Mouse (Mus musculus) small intestine, adult 2 months (tissue): Measurements from ENCODE around the gene Trappc3. TPM values are rescaled to one million over a fixed set of nuclear protein-coding genes. Genes with fewer than 3 reads are reported as not detected.

Experiments used
- H3K27ac ChIP-seq: fragments of 200-500 bp; 2 replicates; pipeline ENCODE4 v1.5.1; 2012; ENCODE audit warnings: low read depth, low read length, control low read depth, inconsistent platforms; ENCODE audit not compliant: insufficient read depth
- H3K27me3 ChIP-seq: fragments of 200-500 bp; 2 replicates; pipeline ENCODE4 v1.6.1; 2012; ENCODE audit warnings: mild to moderate bottlenecking, moderate library complexity, low read length, inconsistent platforms; ENCODE audit not compliant: control insufficient read depth, insufficient read depth
- H3K36me3 ChIP-seq: fragments of 200-500 bp; 2 replicates; pipeline ENCODE4 v1.6.1; 2012; ENCODE audit warnings: mild to moderate bottlenecking, low read length, control low read depth, inconsistent platforms; ENCODE audit not compliant: control insufficient read depth, insufficient read depth
- H3K4me1 ChIP-seq: fragments of 200-500 bp; 2 replicates; pipeline ENCODE4 v1.6.1; 2012; ENCODE audit warnings: low read length, inconsistent platforms, mixed read lengths; ENCODE audit not compliant: control insufficient read depth, insufficient read depth, insufficient read length
- H3K4me3 ChIP-seq: fragments of 200-500 bp; 2 replicates; pipeline ENCODE4 v1.5.1; 2012; ENCODE audit warnings: low read depth, mild to moderate bottlenecking, control low read depth, inconsistent platforms, low read length, moderate library complexity
- CTCF ChIP-seq: fragments of 200-500 bp; IDR thresholded peaks from 2 replicates; pipeline ENCODE4 v1.5.1; 2012; ENCODE audit warnings: low read depth, mild to moderate bottlenecking, control low read depth, inconsistent platforms, low read length, moderate library complexity, mixed read lengths; ENCODE audit not compliant: insufficient replicate concordance, insufficient read length; ENCODE audit errors: extremely low read depth
- POLR2A ChIP-seq: fragments of 200-500 bp; IDR thresholded peaks from 2 replicates; pipeline ENCODE4 v1.6.1; 2012; ENCODE audit warnings: low read depth, mild to moderate bottlenecking, control low read depth, inconsistent platforms, low read length, moderate library complexity
- WGBS: fragments of 180-500 bp; shearing (Covaris S2); methylation state at CpG from one replicate; pipeline ENCODE4 v1.1.7; 2018; 5-methylcytosine and 5-hydroxymethylcytosine counted together
- polyA plus RNA-seq: library from polyadenylated mRNA; depleted of rRNA; stranded (reverse); fragments of >200 nt; gene quantifications from 2 replicates; pipeline ENCODE4 v1.2.3, GENCODE M21; 2012

Gene Trappc3
- polyA plus RNA-seq, 1 experiment: 21.4 TPM

DNA sequence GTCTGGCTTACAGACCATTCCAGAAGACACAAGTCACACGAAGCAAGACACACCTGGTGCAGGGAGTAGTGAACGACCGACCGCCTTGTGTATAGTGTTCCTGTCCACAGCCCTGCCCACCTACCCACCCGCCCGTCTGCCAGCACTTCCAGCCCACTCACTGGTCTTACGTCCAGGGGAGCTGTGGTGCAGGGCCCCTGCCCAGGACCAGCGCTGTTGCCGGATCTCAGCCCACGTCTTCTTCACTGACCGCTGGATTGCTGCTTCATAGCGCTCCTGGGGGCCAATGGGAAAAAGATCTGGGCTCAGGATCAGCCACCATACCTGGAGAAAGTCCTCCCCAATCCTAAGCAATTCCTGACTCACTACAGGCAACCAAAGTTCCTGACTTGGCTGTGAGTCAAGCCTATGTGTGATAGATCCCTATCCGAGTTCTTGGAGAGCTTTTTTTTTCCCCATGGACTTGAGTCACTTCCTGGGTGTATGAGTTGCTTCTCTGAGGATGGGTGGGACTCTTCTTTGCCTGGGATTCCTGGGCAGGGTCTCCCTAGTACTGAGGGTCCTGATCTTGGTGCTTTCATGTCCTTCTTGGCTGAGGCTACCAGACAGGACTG is 22.2 kb upstream of the Trappc3 start:
- H3K27ac ChIP-seq: no peak overlapping the region
- 86% methylated on average over 13 of the region's 13 CpGs for WGBS

DNA sequence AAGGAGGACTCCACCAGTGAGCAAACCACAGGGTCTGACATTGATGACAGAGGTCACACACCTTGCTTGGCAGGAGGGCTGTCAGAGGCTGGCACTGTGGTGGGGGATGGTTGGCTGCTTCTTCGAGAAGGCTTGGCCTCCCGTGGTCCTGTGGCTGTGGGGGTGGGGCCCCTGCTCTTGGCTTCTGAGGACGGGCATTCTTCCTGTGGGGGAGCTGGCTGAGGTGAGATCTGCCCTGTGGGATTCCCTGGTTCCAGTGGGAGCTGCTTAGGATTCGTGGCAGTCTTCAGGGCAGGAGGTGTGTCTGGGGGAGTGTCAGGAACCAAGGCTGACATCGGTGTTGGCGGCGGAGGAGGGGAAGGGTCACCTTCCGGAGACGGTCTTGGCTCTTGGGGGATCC is 20.2 kb upstream of the Trappc3 start:
- TF ChIP-seq CTCF (no peak), POLR2A (no peak)
- Histone ChIP-seq H3K27me3 (no peaks in the 10 kb centered on the region), H3K4me1 (peaks cover 4% of the 10 kb centered on the region), H3K4me3 (no peak overlapping the region), H3K36me3 (peaks cover 14% of the 10 kb centered on the region), H3K27ac (no peak overlapping the region)
- WGBS: 69% methylated on average over 9 of the region's 9 CpGs

More for the DNA sequence above, 22.2 kb upstream of the Trappc3 start:
- peaks cover 8% of the 10 kb centered on the region for H3K4me1 ChIP-seq
- H3K27me3 ChIP-seq: no peaks in the 10 kb centered on the region
- H3K36me3 ChIP-seq: peaks cover 17% of the 10 kb centered on the region
- TF ChIP-seq CTCF (no peak), POLR2A (no peak)
- H3K4me3 ChIP-seq: no peak overlapping the region

DNA sequence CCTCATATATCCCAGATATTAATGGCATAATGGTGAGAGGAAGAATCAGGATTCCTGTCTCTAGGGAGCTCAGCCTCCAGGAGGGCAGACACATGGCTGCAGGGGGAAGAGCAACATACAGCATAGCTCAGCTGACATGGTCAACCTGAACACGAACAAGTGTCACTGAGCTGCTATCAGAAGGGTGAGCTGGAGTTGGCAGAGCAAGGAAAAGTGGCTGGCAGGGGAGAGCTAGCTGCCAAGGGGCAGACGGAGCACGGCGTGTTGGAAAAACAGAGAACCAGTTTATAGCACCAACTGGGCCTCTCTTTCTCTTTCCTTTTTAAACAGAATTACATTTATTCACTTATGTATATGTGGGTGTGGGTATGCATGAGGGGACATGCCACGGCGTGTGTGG is 19.6 kb upstream of the Trappc3 start:
- 91% methylated on average over 6 of the region's 6 CpGs for WGBS
- Histone ChIP-seq H3K4me3 (no peak overlapping the region), H3K27me3 (no peaks in the 10 kb centered on the region), H3K4me1 (peaks cover 2% of the 10 kb centered on the region; the same call in 1 of the 2 replicates), H3K27ac (no peak overlapping the region), H3K36me3 (peaks cover 14% of the 10 kb centered on the region)
- TF ChIP-seq POLR2A (no peak), CTCF (no peak)

DNA sequence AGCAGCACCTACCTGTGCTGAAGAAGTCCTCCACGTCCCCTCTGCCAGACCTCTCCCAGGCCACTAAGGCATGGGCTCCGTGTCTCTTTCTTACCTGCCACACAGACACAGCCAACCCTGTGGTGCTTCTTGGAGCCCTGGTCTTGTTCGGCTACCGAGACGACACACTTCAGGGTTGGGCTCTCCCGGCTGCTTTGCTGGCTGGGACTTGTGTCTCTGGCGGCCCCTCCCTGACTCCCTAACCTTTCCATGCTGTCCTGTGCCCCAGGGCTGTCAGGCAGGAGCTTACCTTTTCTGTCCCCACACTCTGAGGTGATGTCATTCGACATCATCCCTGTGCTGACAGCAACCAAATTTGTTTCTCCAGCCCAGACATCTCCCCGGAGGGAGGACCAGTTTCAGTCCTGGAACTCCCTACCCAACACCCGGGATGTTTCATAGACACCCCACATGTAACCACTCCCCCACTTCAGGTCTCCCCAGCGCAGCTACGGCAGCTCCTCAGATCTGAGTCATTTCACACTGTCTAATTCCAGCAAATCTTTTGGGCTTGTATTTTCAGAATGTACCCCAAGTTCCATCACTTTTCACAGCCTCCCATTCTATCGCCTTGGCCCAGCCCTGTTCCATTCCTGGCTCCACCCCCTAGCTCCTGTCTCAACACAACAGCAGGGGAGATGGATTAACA is 15.8 kb upstream of the Trappc3 start:
- TF ChIP-seq POLR2A (no peak), CTCF (no peak)
- WGBS: 79% methylated on average over 13 of the region's 13 CpGs
- H3K27me3 ChIP-seq: no peaks in the 10 kb centered on the region
- no peak overlapping the region for H3K27ac ChIP-seq
- no peak overlapping the region for H3K4me3 ChIP-seq
- peaks cover 5% of the 10 kb centered on the region for H3K36me3 ChIP-seq
- H3K4me1 ChIP-seq: no peaks in the 10 kb centered on the region

DNA sequence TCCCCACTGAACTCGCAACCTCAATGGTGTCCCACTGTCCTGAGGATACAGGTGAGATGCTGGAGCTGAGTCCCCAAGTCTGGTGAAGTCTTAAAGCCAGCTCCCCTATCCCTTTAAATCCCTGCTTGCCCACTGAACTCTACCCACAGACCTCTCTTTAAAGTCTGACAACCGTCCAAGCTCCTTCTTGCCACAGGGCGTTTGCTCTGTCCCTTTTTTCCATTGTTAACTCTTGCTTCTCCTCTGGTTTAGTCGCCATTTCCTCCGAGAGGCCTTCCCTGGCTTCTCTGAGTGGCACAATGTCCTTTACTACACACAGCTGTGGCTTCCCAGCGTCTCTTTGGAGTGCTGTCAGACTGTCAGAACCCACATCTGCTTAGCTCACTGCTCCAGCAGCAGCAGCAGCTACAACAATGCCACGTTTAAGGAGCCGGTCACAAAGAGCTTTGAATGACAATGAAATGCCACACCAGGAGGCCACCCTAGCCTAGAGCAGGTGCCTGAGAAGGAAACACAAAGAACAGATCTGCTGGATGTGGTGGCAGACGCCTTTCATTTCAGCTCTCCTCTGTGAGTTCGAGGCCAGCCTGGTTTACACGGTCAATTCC is 13.8 kb upstream of the Trappc3 start:
- Histone ChIP-seq H3K4me1 (peaks cover 2% of the 10 kb centered on the region; the same call in 1 of the 2 replicates), H3K27me3 (no peaks in the 10 kb centered on the region), H3K36me3 (no peaks in the 10 kb centered on the region), H3K4me3 (no peak overlapping the region), H3K27ac (no peak overlapping the region)
- WGBS: 55% methylated on average over 11 of the region's 11 CpGs
- TF ChIP-seq CTCF (no peak), POLR2A (no peak)

DNA sequence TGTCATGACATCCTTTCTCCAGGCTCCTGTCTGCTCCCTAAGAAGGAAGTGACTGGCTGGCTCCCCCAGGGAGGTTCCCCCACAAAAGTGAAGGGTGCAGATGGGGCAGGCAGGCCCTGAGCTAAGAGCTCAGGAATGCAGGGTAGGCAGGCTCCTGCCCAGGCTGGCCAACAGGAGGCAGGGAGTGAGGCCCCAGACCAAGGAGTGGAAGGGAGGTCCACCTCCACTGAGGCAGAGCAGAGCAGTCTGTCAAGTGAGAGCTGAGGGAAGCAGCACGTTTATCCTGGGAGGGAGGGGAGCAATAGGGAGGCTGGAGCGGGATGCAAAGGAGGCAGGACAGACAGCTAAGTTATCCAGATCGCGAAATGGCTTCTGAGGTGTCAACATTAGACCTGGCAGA is 11.5 kb upstream of the Trappc3 start:
- TF ChIP-seq CTCF (no peak), POLR2A (no peak)
- no peaks in the 10 kb centered on the region for H3K27me3 ChIP-seq
- H3K4me3 ChIP-seq: no peak overlapping the region
- H3K27ac ChIP-seq: no peak overlapping the region
- H3K4me1 ChIP-seq: peaks cover 7% of the 10 kb centered on the region
- WGBS: 60% methylated on average over 4 of the region's 4 CpGs
- H3K36me3 ChIP-seq: no peaks in the 10 kb centered on the region

DNA sequence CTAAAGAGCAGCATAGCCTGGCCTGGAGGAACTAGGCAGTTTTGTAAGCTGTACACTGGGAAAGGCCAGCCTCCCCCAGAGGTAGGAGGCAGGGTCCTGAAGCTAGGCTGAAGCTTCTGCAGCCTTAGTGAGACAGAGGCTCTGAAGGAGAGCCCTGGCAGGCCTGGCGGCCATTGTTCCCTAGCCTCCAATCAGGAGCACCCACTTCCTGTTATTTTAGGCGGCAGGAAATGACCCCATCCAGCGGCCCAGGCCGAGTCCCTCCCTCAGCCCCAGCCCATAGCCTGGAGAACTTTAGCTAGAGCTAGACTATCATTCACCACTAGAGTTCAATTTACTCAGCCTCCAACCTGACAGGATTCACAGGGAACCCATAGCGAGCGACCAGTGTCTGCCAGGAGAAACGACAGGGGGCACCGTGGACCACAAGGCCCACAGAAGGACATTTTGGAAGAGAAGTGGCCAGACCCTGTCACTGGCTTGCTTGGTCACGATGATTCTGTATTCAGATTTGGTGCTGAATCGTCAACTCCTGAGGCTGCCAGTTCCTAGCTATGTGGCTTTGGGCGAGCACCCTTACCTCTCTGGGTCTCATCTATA is 10.4 kb upstream of the Trappc3 start:
- Histone ChIP-seq H3K4me1 (peaks cover 7% of the 10 kb centered on the region), H3K27me3 (no peaks in the 10 kb centered on the region), H3K27ac (0 out of 2 replicates have a peak overlapping the region, but pooled peaks have one; percentile 15), H3K36me3 (no peaks in the 10 kb centered on the region), H3K4me3 (no peak overlapping the region)
- WGBS: 66% methylated on average over 11 of the region's 11 CpGs
- no peak for TF ChIP-seq POLR2A
- TF ChIP-seq CTCF: no peak
